ENCODE assay signal across 19 mouse cellular contexts in genomic region chr15:89106976-89107375, GRCm38 (mm10).
"Had no signal": no experiment of that assay in that cellular context is flagged by ENCODE, and none has a peak within 500 bp of the region (broad histone marks: within the 10 kb centered on the region; RNA-seq: fewer than 3 reads in every experiment).

No protein-coding gene starts in this region.

- H3K27me3 ChIP-seq: kidney, embryonic 15.5 days; liver, embryonic 13.5 days; midbrain, embryonic 13.5 days; neural tube, embryonic 12.5 days; neural tube, embryonic 15.5 days had no signal

- DNase-seq: kidney, adult 8-10 months; kidney, postnatal 10 days; kidney, postnatal 4 days; liver, embryonic 13.5 days; lung, adult 2 months; lung, postnatal 14 days; lung, postnatal 4 days; right cerebral cortex, adult 18-20 months; right cerebral cortex, postnatal 14 days; right cerebral cortex, postnatal 4 days; thymus, adult 2 months; thymus, postnatal 14 days; thymus, postnatal 4 days had no signal

- H3K4me2 ChIP-seq: kidney, embryonic 15.5 days; liver, embryonic 13.5 days; midbrain, embryonic 13.5 days; neural tube, embryonic 12.5 days; neural tube, embryonic 15.5 days had no signal

- H3K27ac ChIP-seq: kidney, embryonic 15.5 days; liver, embryonic 13.5 days; midbrain, embryonic 10.5 days; midbrain, embryonic 13.5 days; neural tube, embryonic 12.5 days; neural tube, embryonic 15.5 days; stomach, postnatal 0 days had no signal

- H3K4me3 ChIP-seq: kidney, embryonic 15.5 days; liver, embryonic 13.5 days; midbrain, embryonic 10.5 days; midbrain, embryonic 13.5 days; neural tube, embryonic 12.5 days; neural tube, embryonic 15.5 days had no signal

- H3K9me3 ChIP-seq: kidney, embryonic 15.5 days; liver, embryonic 13.5 days; midbrain, embryonic 10.5 days; midbrain, embryonic 13.5 days; neural tube, embryonic 12.5 days; neural tube, embryonic 15.5 days had no signal

- H3K4me1 ChIP-seq: kidney, embryonic 15.5 days; liver, embryonic 13.5 days; midbrain, embryonic 13.5 days; neural tube, embryonic 12.5 days; neural tube, embryonic 15.5 days had no signal
